Mouse (Mus musculus) lung, postnatal 0 days (tissue): Measurements from ENCODE around the gene Dpep2nb.

Source experiments
- CTCF ChIP-seq: IDR thresholded peaks from 2 replicates; pipeline ENCODE4 v1.5.1; 2016; ENCODE audit warnings: antibody characterized with exemption, mild to moderate bottlenecking
- EP300 ChIP-seq: IDR thresholded peaks from 2 replicates; pipeline ENCODE4 v1.6.1; 2016; ENCODE audit warnings: antibody characterized with exemption, mild to moderate bottlenecking, control low read depth

DNA sequence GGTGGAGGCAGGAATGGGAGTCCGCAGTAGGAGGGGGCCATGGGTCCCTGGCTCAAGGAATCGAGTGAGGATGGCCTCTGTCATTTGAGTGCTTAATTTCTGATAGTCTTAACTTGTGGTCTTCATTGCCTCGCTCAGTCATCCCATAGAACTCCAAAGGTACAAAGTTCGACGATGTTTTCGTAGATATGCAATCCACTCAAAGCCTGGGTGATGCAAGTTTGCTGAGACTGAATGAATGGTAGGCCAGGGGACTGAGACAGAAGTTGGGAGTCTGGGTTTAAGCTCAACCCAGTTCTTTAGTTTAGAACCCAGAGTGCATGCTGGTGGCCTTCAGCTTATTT is 5.8 kb upstream of the Dpep2nb start, which contains the start of gene Ddx28:
- TF ChIP-seq CTCF (no peak), EP300 (no peak)
